ENCODE assay signal across 23 mouse cellular contexts in the genomic region with DNA sequence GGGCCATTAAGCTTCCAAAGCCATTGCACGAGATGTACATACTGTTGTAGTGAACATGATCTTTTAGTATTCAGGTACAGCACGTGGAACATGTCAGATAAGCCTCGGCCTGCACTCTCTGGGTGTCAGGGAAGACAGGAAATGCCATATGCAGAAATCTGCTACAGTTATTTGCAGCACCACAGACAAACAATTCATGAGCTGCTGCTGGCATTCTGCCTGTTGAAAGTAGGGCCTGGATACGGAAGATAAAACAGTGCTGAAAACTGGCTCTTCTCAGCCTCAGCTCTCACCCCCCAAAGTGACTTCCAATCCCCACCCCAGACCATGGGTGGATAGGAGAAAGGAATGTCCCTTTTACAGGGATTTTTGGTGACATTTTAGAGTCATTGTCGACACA.
"Had no signal": no experiment of that assay in that cellular context is flagged by ENCODE, and none has a peak within 500 bp of the region (broad histone marks: within the 10 kb centered on the region; RNA-seq: fewer than 3 reads in every experiment).

No protein-coding gene starts in this region.

- H3K27me3 ChIP-seq: limb, embryonic 13.5 days; liver, embryonic 12.5 days; liver, embryonic 15.5 days; midbrain, embryonic 13.5 days; neural tube, embryonic 13.5 days; stomach, embryonic 15.5 days had no signal

- H3K27ac ChIP-seq: limb, embryonic 10.5 days; limb, embryonic 13.5 days; liver, embryonic 12.5 days; liver, embryonic 15.5 days; midbrain, embryonic 10.5 days; midbrain, embryonic 13.5 days; neural tube, embryonic 13.5 days; stomach, embryonic 15.5 days had no signal

- ATAC-seq: inflammation-experienced regulatory T-cells, adult 6 months; intestine, embryonic 16.5 days; liver, embryonic 12.5 days; midbrain, embryonic 13.5 days; midbrain, embryonic 16.5 days had no signal

- H3K4me2 ChIP-seq: limb, embryonic 13.5 days; liver, embryonic 12.5 days; liver, embryonic 15.5 days; midbrain, embryonic 13.5 days; neural tube, embryonic 13.5 days; stomach, embryonic 15.5 days had no signal

- H3K9me3 ChIP-seq: limb, embryonic 10.5 days; limb, embryonic 13.5 days; liver, embryonic 12.5 days; liver, embryonic 15.5 days; midbrain, embryonic 10.5 days; midbrain, embryonic 13.5 days; neural tube, embryonic 13.5 days; stomach, embryonic 15.5 days had no signal

- H3K4me1 ChIP-seq: limb, embryonic 10.5 days; limb, embryonic 13.5 days; liver, embryonic 15.5 days; midbrain, embryonic 10.5 days; midbrain, embryonic 13.5 days; neural tube, embryonic 13.5 days; stomach, embryonic 15.5 days had no signal

- DNase-seq: kidney, adult 18-20 months; kidney, adult 9 months; kidney, postnatal 14 days; kidney, postnatal 4 days; layer of hippocampus, adult 9-11 months; liver; lung, adult 18-20 months; retina, postnatal 1 day; right cerebral cortex, postnatal 25 days; spleen, adult 18-20 months; thymus, postnatal 25 days had no signal

- H3K9ac ChIP-seq: limb, embryonic 13.5 days; liver, embryonic 12.5 days; liver, embryonic 15.5 days; midbrain, embryonic 13.5 days; neural tube, embryonic 13.5 days; stomach, embryonic 15.5 days had no signal

- H3K36me3 ChIP-seq: limb, embryonic 10.5 days; limb, embryonic 13.5 days; liver, embryonic 12.5 days; liver, embryonic 15.5 days; midbrain, embryonic 10.5 days; midbrain, embryonic 13.5 days; neural tube, embryonic 13.5 days; stomach, embryonic 15.5 days had no signal

- H3K4me3 ChIP-seq: limb, embryonic 10.5 days; limb, embryonic 13.5 days; liver, embryonic 12.5 days; liver, embryonic 15.5 days; midbrain, embryonic 10.5 days; midbrain, embryonic 13.5 days; myocyte; neural tube, embryonic 13.5 days; stomach, embryonic 15.5 days had no signal
